Mouse (Mus musculus): ENCODE results near the gene Ssh1.

GRCm38 (mm10) chr5:113965659-113966185 lies 28.0 kb downstream of the Ssh1 start:
- TF ChIP-seq CTCF (IDR thresholded peaks at IDR 0.05; ENCODE audit: borderline replicate concordance, extremely low read depth, insufficient read depth, insufficient read length) (no peak), POLR2A (IDR thresholded peaks at IDR 0.05; ENCODE audit: borderline replicate concordance, extremely low read depth, insufficient read depth, insufficient read length, poor library complexity, severe bottlenecking) (no peak)

Data from brain, embryonic 14.5 days (tissue).